Mouse (Mus musculus) heart, adult 18-20 months (tissue): ENCODE data around the gene Jmjd7. TPM values are rescaled to one million over a fixed set of nuclear protein-coding genes. Genes with fewer than 3 reads are reported as not detected.

Source experiments
- DNase-seq, 2 experiments: peaks; one replicate each; pipeline ENCODE4 v3.0.0; 2021 to 2022; ENCODE audit warnings: mixed read lengths in 1 of 2
- long read RNA-seq, 2 experiments: library from polyadenylated mRNA; stranded (forward); transcript quantifications; one replicate each; pipeline ENCODE4 v2.0.0; 2021
- total RNA-seq, 2 experiments: library from RNA; stranded (reverse); gene quantifications; 2 replicates each; pipeline ENCODE4 v1.2.3; 2021

Gene Jmjd7
- total RNA-seq, result 1 to 10 TPM; 6.1 to 7.9 TPM
- long read RNA-seq, experiment 1, transcript Jmjd7-201 (8 exons, 1,373 nt), result major isoform, 10 of 13 reads
- long read RNA-seq, experiment 1, partial matches to known transcripts, result 3 of 13 reads
- long read RNA-seq, experiment 1, other reads (novel, unspliced or antisense), result 0 of 13 reads
- long read RNA-seq, experiment 2, partial matches to known transcripts, result 0 of 3 reads
- long read RNA-seq, experiment 2, other reads (novel, unspliced or antisense), result 0 of 3 reads

DNA sequence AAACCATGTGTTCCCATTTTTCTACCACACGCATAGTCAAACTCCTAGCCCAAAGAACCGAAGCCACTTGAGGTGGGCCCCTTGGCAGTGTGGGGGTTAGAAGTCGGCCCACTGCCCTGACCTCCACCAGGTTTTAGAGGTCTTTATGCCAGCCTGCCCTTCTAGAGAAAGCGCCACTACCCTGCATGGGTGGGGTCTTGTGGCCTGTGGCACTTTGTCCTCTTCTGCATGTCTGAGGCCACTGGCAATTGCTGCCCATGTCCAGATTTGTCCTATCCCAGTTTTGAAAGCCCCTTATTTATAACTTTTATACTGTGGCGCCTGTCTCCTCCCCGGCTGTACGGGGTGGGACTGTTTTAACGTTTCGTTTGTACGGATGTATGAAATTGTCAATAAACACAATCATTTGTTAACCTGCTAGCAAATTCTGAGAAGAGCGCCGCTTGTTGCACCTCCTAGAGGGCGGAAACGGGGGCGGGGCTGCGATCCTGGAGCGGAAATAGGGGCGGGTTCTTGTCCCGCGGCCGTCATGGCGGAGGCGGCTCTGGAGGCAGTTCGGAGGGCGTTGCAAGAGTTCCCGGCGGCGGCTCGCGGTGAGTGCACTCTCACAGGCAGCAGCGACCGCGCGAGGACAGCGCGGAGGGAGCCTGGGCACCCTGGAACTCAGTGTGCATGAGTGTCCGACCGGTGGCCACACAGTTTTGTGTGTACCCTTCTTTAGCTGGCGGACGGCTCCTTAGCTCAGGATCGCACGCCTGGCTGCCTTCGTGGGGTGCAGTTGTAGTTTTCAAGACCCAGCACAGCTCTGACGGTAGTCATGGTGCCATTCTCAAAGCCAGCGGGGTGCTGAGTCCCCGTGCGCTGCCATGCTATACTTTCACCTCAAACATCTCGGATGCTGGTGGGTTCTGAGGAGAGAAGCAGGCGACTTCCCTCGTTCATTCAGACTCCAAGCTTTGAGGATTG, at the start of gene Jmjd7, which contains the start of gene Gm28042:
TSS of gene Jmjd7 (plus strand) at position 500 of the 966 bp plus-strand sequence.
TSS of gene Gm28042 (plus strand) at position 510 of the 966 bp plus-strand sequence.
- DNase-seq, result peak; percentile 94 to 97

DNA sequence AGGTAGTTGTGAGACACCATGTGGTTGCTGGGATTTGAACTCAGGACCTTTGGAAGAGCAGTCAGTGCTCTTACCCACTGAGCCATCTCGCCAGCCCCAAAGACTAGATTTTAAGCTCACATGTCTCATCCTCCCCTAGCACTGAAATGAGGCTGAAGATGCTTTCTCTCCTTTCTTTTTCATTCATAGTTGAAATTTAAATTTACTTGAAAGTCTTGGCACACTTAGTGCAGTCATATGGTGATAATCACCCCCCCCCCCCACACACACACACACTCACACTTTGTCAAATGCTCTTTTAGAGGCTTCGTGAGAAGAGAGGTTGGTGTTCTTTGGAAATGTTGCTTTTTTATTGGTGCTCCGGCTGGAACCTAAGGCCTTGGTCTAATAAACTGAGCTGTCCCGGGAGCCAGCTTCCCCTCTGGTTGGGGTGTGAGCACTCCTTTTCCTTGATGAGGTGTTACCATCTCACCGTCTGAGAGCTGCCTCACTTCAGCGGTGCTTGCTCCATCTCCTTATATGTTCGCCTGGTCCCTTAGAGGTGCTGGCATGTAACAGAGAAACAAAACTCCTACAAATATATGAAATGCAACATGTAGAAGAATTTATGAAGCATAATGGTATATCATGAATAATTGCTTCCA, 46.8 kb upstream of the Jmjd7 start:
- no peak for DNase-seq

DNA sequence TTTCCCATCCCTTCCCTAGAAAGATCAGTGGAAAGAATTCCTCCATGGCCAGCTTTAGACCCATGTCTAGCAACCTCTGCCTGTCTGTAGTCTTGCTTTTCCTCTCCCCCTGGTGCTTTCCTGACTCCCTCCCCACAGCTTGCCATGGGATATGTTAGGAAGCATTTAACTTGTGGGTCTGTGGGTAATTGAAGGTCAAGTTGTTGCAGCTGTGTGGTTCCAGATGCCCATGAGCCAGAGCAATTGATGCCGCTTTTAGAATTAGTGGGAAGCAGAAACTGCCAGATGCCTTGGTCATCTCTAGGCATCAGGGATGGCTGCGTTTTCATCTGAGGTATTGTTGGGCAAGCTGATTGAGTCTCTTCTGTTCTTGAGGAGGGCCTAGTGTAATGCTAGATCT, 45.7 kb upstream of the Jmjd7 start:
- no peak for DNase-seq

- DNase-seq, result no peak
These were observed 41.4 kb upstream of the Jmjd7 start for GRCm38 (mm10) chr2:119985871-119986270.

DNA sequence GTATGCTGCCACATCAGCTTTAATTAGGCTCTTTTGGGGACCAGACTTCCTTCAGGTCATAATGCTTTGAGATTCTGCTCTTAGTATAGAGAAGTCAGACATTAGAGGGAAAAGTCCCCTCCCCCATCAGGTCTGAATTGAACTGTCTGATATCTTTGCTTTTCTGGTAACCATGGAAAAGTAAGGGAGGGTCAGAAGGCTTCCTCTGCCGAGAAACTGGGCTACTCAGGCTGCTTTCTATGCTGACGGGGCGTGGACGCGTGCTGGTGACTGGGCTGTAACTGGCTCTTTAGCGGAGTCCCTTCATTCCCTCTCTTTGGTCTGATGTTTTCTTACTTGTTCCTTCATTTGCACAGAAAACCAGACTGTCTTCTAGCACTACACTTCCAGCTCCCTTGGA, 40.9 kb upstream of the Jmjd7 start:
- DNase-seq, result no peak

DNA sequence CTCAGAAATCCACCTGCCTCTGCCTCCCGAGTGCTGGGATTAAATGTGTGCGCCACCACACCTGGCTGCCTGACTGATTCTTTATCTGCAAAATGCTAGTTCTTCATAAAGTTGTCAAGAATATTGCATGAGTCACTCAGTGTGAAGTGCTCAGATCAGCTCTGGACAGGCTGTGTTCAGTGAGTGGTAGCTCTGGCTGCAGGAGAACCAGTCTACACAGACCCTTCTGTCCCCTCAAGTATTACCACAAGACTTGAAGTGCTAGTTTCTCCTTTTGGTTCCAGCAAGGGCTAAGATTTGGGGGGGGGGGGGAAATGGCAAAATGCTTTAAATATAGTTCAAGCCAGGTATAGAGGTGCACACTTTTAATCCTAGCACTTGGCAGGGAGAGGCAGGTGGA, 39.8 kb upstream of the Jmjd7 start:
- DNase-seq, result no peak

- no peak for DNase-seq
These were observed 38.3 kb upstream of the Jmjd7 start for GRCm38 (mm10) chr2:119988952-119989351.

DNA sequence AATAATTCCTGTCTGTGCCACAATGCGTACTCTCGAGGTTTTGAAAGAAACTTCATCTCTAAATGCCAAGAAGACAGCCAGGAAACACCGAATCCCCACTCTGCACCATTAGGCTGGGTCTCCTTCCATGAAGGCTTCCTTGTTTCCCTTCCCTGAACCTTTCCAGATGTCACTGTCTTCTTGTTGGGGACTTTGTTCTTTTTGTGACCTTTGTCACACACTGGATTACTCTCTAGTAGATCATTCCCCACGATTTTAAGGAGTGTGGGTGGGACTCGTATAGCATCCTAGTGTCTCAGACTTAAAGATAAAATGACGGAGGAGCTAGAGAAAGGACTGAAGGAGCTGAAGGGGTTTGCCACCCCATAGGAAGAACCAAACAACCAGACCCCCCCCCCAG, 36.4 kb upstream of the Jmjd7 start:
- DNase-seq, result no peak

GRCm38 (mm10) chr2:119992349-119992748, 34.9 kb upstream of the Jmjd7 start:
- peak in 1 of 2 experiments; percentile 33 for DNase-seq

DNA sequence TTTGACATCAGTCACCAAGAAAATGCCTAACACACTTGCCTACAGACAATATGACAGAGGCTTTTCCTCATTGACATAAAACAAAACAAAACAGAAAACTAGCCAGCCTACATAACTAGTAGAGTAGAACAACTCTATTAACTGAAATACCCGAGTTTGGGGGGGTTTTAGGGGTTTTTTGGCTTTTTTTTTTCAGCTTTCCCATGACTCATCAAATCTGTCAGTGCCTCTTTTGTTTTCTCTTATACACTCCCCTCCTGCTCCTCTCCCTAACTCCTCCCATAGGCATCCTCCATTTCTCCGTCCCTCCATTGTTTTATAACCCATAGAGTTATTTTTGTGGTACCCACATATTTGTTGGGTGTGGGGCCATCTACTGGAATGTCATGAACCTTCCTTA, 33.8 kb upstream of the Jmjd7 start:
- no peak for DNase-seq

DNA sequence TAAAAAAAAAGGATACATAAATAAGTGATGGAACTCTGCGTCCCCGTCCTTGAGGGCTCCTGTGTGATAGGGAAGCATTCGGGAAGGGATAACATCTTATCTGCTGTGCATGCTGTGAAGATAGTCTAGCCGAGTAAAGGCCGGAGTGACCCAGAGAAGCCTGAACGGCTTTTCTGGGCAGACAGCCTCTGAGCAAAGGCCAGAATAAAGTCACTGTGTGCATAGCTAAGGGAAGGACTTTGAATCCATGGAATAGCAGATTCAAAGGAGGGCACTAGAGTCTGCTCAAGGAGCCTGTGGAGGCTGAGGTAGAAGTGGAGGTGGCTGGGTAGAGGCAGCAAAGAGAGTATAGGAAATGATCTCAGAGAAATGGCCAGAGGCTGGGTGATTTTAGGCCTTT, 32.4 kb upstream of the Jmjd7 start:
- DNase-seq, result no peak

DNA sequence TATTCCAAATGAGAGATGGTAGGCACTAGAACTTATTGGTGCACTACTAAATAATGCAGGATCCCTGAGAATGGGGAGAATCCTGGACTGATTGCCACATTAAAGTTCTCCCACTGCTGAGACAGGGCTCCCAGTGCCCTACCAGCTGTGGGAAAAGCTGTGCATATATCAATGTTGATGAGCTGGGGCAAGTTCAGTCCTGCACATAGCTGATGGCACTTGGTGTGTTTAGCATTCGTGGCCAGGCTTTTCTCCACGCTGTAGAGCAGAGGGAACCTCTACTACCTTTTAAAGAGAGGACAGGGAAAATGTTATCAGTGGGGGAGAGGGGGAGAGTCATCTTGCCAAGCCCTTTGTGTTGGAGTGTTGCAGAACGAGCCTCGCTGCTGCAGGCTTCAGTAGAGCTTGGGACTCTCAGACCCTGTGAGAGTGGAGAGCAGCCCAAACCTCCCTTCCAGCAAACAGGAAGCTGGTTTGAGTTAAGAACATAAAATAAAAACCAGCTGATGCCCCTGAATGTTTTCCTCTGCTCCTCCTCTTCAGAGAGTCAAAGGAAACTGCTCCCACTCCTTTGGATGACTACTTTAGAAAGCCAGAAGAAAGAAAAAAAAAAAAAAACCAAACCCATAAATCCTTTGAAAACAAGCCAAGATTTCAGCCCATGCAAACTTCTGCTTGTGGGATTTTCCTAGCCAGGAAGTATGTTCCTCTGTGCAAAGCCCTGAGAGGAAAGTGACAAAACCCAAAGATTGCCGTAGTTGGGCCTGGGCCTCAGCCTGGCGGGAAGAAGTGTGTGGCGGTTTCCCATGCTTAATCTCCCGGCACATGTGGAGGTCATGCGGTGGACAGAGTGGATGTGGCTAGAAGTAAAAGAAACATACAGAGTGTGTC, 31.6 kb upstream of the Jmjd7 start:
- peak; percentile 43 to 48 for DNase-seq

DNA sequence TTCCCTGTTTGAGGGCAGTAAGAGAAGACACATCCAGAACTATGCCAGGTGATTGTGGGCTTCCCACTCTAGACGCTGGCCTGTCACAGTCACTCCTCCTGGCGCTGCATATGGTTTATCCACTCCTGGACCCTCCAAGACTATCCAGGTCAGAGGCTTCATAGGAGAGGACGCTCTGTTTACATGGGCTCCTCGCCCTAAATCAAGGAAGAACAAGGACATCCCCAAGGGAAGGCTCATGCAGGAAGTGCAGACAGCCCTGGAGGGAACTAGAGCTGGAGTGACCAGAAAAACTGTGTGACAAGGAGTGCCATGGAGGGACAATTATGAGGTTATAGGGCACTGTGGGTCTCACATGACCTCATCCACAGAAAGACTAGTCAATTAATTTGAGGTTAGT, 29.9 kb upstream of the Jmjd7 start:
- DNase-seq, result peak in 1 of 2 experiments; percentile 39

DNA sequence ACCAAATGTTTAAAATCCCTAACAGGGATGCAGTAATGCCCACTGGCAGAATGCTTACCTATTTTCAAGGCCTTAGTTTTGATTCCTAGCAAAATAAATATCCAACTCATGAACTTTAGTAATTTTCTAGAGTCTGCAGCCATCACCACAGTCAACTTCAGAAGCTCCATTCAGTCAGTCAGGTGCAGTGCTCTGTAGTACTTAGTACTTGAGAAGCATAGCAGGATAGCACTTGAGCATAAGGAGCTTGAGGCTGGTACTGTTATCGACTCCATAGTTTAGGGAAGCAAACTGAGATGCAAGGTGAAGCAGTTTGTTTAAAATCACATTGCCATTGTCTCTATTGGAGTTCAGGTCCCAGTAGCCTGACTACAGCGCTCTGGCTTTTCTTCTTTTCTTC, 27.6 kb upstream of the Jmjd7 start:
- DNase-seq, result no peak

GRCm38 (mm10) chr2:120000882-120001584, 26.2 kb upstream of the Jmjd7 start:
- DNase-seq, result no peak

- no peak for DNase-seq
These were observed 25.3 kb upstream of the Jmjd7 start for GRCm38 (mm10) chr2:120001956-120002355.

GRCm38 (mm10) chr2:120003970-120004369, 23.3 kb upstream of the Jmjd7 start:
- no peak for DNase-seq

GRCm38 (mm10) chr2:120006696-120007095, 20.6 kb upstream of the Jmjd7 start:
- DNase-seq, result no peak

GRCm38 (mm10) chr2:120007680-120008210, 19.5 kb upstream of the Jmjd7 start:
- no peak for DNase-seq

GRCm38 (mm10) chr2:120008672-120009071, 18.6 kb upstream of the Jmjd7 start:
- peak in 1 of 2 experiments; percentile 37 for DNase-seq
